11 mouse cellular contexts compared by ENCODE assay signal in the genomic region with DNA sequence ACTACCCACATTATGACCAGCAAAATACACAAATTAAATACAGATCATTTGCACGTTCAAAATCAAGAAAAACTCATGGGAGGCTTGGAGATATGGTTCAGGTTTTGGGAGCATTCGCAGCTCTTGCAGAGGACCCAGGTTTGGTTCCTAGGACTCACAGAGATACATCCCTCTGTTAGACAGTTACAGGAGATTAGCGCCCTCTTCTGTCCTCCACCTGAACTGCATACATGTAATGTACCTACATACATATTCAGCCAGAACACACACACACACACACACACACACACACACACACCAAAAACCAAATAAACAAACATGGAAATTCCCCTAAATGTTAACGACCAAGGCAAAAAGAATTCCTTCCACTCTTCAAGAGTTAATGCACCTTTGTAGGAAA. TPM values are rescaled to one million over a fixed set of nuclear protein-coding genes. Genes with fewer than 3 reads are reported as not detected.
DNase-seq lines count a peak whose midpoint lies in the region; ATAC-seq and TF ChIP-seq lines count a peak whose summit lies in the region.
"Had no signal": no experiment of that assay in that cellular context is flagged by ENCODE, and none has a peak within 500 bp of the region (broad histone marks: within the 10 kb centered on the region; RNA-seq: fewer than 3 reads in every experiment).

No protein-coding gene starts in this region.

- no peak overlapping the region for H3K27ac ChIP-seq in layer of hippocampus, adult 2 months
- H3K27ac ChIP-seq in CH12.LX (ENCODE audit: insufficient read depth, low read depth): no peak overlapping the region
- no peak overlapping the region for H3K27ac ChIP-seq in embryonic facial prominence, embryonic 11.5 days (replicated peaks; ENCODE audit: low read depth, low read length)
- H3K27ac ChIP-seq: limb, embryonic 13.5 days; midbrain, embryonic 12.5 days had no signal

- TF ChIP-seq EP300 in CH12.LX (IDR thresholded peaks at IDR 0.05; ENCODE audit: low read length): no peak

- no peak; the same call in 1 of the 2 replicates for TF ChIP-seq RAD21 in CH12.LX (IDR thresholded peaks at IDR 0.05; ENCODE audit: low read depth, low read length)

- no peaks in the 10 kb centered on the region for H3K9me3 ChIP-seq in CH12.LX (replicated peaks; ENCODE audit: low read length)
- no peaks in the 10 kb centered on the region for H3K9me3 ChIP-seq in embryonic facial prominence, embryonic 11.5 days (replicated peaks; ENCODE audit: control insufficient read depth, low read length)
- H3K9me3 ChIP-seq: limb, embryonic 13.5 days; midbrain, embryonic 12.5 days had no signal

- no peak overlapping the region for H3K4me3 ChIP-seq in layer of hippocampus, adult 2 months
- H3K4me3 ChIP-seq in CH12.LX (replicated peaks in 1 of 3; ENCODE audit: low read depth in 2 of 3, low read length in 2 of 3, poor library complexity in 1 of 3): no peak overlapping the region
- no peak overlapping the region for H3K4me3 ChIP-seq in embryonic facial prominence, embryonic 11.5 days (ENCODE audit: low read depth, low read length)
- H3K4me3 ChIP-seq: limb, embryonic 13.5 days; midbrain, embryonic 12.5 days had no signal

- no peak for ATAC-seq in embryonic facial prominence, embryonic 11.5 days (replicated peaks; ENCODE audit: insufficient number of reproducible peaks, low FRiP score, low TSS enrichment, low read depth)

- TF ChIP-seq CTCF in layer of hippocampus, adult 2 months (conservative IDR thresholded peaks at IDR 0.05): peak; percentile 50
- peak; percentile 14 to 26; a peak in 3 of 4 replicates for TF ChIP-seq CTCF in CH12.LX (conservative IDR thresholded peaks at IDR 0.05 in 1 of 2, IDR thresholded peaks at IDR 0.05 in 1 of 2; ENCODE audit: low read depth in 2 of 2, low read length in 2 of 2)

- no peaks in the 10 kb centered on the region for H3K4me1 ChIP-seq in CH12.LX (ENCODE audit: control insufficient read depth in 1 of 2, insufficient read depth in 2 of 2)
- no peaks in the 10 kb centered on the region for H3K4me1 ChIP-seq in embryonic facial prominence, embryonic 11.5 days (ENCODE audit: control insufficient read depth, insufficient read depth, low read length)
- H3K4me1 ChIP-seq: midbrain, embryonic 12.5 days had no signal

- H3K27me3 ChIP-seq in CH12.LX (replicated peaks): no peaks in the 10 kb centered on the region
- H3K27me3 ChIP-seq in embryonic facial prominence, embryonic 11.5 days (ENCODE audit: control insufficient read depth, insufficient read depth, low read length): no peaks in the 10 kb centered on the region
- H3K27me3 ChIP-seq: limb, embryonic 13.5 days had no signal

- 83% methylated on average over 4 of the region's 4 CpGs for WGBS in embryonic facial prominence, embryonic 11.5 days

- dilution Hi-C loops in CH12.LX (cut with MboI; ENCODE audit: extremely low pct_ligation_motif_present, extremely low pct_unique_long_range_greater_than_20kb, low sequenced_read_pairs): no loop called here

- no peak for TF ChIP-seq POLR2A in CH12.LX (IDR thresholded peaks at IDR 0.05; ENCODE audit: low read depth, low read length)

- no peaks in the 10 kb centered on the region for H3K36me3 ChIP-seq in CH12.LX (replicated peaks in 1 of 2; ENCODE audit: control insufficient read depth in 1 of 2, insufficient read depth in 1 of 2, low read length in 1 of 2)
- H3K36me3 ChIP-seq in embryonic facial prominence, embryonic 11.5 days (replicated peaks; ENCODE audit: control insufficient read depth, insufficient read depth, low read depth, low read length): peaks cover 10% of the 10 kb centered on the region
- H3K36me3 ChIP-seq: midbrain, embryonic 12.5 days had no signal

- H3K79me2 ChIP-seq in CH12.LX (replicated peaks; ENCODE audit: control insufficient read depth, extremely low read depth, insufficient read depth, poor library complexity, severe bottlenecking): no peaks in the 10 kb centered on the region

- H3K4me2 ChIP-seq in CH12.LX (ENCODE audit: insufficient read depth, low read depth, poor library complexity, severe bottlenecking): no peak overlapping the region
- H3K4me2 ChIP-seq in embryonic facial prominence, embryonic 11.5 days (ENCODE audit: low read depth, low read length): no peak overlapping the region
- H3K4me2 ChIP-seq: limb, embryonic 13.5 days; midbrain, embryonic 12.5 days had no signal

- no peak overlapping the region for H3K9ac ChIP-seq in CH12.LX (ENCODE audit: insufficient read depth, low read depth)
- H3K9ac ChIP-seq in embryonic facial prominence, embryonic 11.5 days (replicated peaks; ENCODE audit: low read length): no peak overlapping the region
- H3K9ac ChIP-seq: limb, embryonic 13.5 days; midbrain, embryonic 12.5 days had no signal

- no peak for DNase-seq in layer of hippocampus, adult 2 months (ENCODE audit: low spot score in 2 of 2)
- DNase-seq in layer of hippocampus, postnatal 25 days (ENCODE audit: extremely low spot score in 1 of 2, low spot score in 1 of 2): no peak
- DNase-seq in 416B (ENCODE audit: low read depth) (peak; percentile 41), CH12.LX (ENCODE audit: extremely low read depth) (peak; percentile 29)
- peak; percentile 59 for DNase-seq in embryonic facial prominence, embryonic 11.5 days (ENCODE audit: low spot score)
- no peak for DNase-seq in urinary bladder, postnatal 10 days (ENCODE audit: low spot score)
- DNase-seq in layer of hippocampus, adult 18-20 months (ENCODE audit: low spot score in 2 of 2): no peak
- DNase-seq: gastrocnemius, postnatal 14 days; right cerebral cortex, postnatal 4 days had no signal

- in situ Hi-C loops in CH12.LX (cut with MboI; ENCODE audit: low pct_ligation_motif_present, low pct_unique_long_range_greater_than_20kb, low sequenced_read_pairs): loop anchor here (25.0 kb wide), 2 partner anchors 527 to 727 kb away; no protein-coding TSS in a partner anchor

TF ChIP-seq in CH12.LX, 34 proteins besides CTCF, POLR2A, EP300 and RAD21:
- no peak for TF ChIP-seq SMC3 (IDR thresholded peaks at IDR 0.05; ENCODE audit: low read depth, low read length)

RNA-seq across cellular contexts. Expression of a gene that starts 12.6 kb away (rescaled TPM):
- total RNA-seq in layer of hippocampus, adult 2 months (2021): 10 to 100 TPM; 40.4 to 40.5 TPM
- 10 to 100 TPM; 44.3 to 45.7 TPM for total RNA-seq in layer of hippocampus, postnatal 25 days (2021)
- total RNA-seq in CH12.LX (2012; rRNA removed): 0.04 and 0.25 TPM in 2 replicates
- 0.13 TPM in 1 of 2 replicates, not detected in the other for total RNA-seq in CH12.LX (2014; rRNA removed)
- polyA plus RNA-seq in CH12.LX (2012; ENCODE audit: insufficient read length, low read depth): 0.10 and 0.13 TPM in 2 replicates
- polyA plus RNA-seq in embryonic facial prominence, embryonic 11.5 days (2014; fragmentation: Nextera tagmentation; extraction: Ambion mirVana): 87.2 and 88.6 TPM in 2 replicates
- 10 to 100 TPM; 31.8 to 33.5 TPM for total RNA-seq in layer of hippocampus, adult 18-20 months (2021)

Comparison
In these comparisons a context has a peak if more than half of its experiments do, and no peak if none do; other contexts are left out.
1. DNase-seq: peak in 416B (single experiment), CH12.LX (single experiment) and embryonic facial prominence, embryonic 11.5 days (single experiment); none in layer of hippocampus, adult 2 months (0 of 2), layer of hippocampus, postnatal 25 days (0 of 2), urinary bladder, postnatal 10 days (single experiment) and layer of hippocampus, adult 18-20 months (0 of 2).
2. RNA of a gene that starts 12.6 kb away (total RNA-seq): 44.3 to 45.7 TPM in layer of hippocampus, postnatal 25 days, 40.4 to 40.5 TPM in layer of hippocampus, adult 2 months and 31.8 to 33.5 TPM in layer of hippocampus, adult 18-20 months; 0.04 to 0.25 TPM in CH12.LX; every median in the first group is over 10 times any median in the second.